Mouse (Mus musculus): ENCODE measurements at regions not wholly inside any gene's neighbourhood (a gene's known extent, or its start where the extent isn't known, plus 50 kb on each side); places are given as distances from the start of the nearest gene placed in this dataset.

GRCm38 (mm10) chr2:148312255-148312654 lies 82.9 kb upstream of the Sstr4 start:
- TF ChIP-seq POLR2A (IDR thresholded peaks at IDR 0.05; ENCODE audit: low read depth, low read length) (no peak), CTCF (IDR thresholded peaks at IDR 0.05; ENCODE audit: extremely low read depth, insufficient read length, insufficient replicate concordance, low read depth, low read length) (no peak)
